Mouse (Mus musculus) spleen, adult 2 months (tissue): ENCODE measurements around the gene Dmrta2. TPM values are rescaled to one million over a fixed set of nuclear protein-coding genes. Genes with fewer than 3 reads are reported as not detected.

Source experiments
- DNase-seq, 2 experiments: peaks; one replicate each; pipeline versions ENCODE4 v3.0.0 to v3.0.0-alpha.2; 2012 to 2021; ENCODE audit warnings: low spot score in 2 of 2, low read depth in 1 of 2
- H3K27ac ChIP-seq: fragments of 200-500 bp; 2 replicates; pipeline ENCODE4 v1.5.1; 2012; ENCODE audit warnings: low read length, inconsistent platforms; ENCODE audit not compliant: insufficient read depth
- H3K27me3 ChIP-seq: fragments of 200-500 bp; 2 replicates; pipeline ENCODE4 v1.6.1; 2012; ENCODE audit warnings: mild to moderate bottlenecking, moderate library complexity, low read length, inconsistent platforms; ENCODE audit not compliant: control insufficient read depth, insufficient read depth
- H3K36me3 ChIP-seq: fragments of 200-500 bp; 2 replicates; pipeline ENCODE4 v1.6.1; 2012; ENCODE audit warnings: mild to moderate bottlenecking, low read length, inconsistent platforms; ENCODE audit not compliant: control insufficient read depth, insufficient read depth
- H3K4me1 ChIP-seq: fragments of 200-500 bp; 2 replicates; pipeline ENCODE4 v1.6.1; 2011; ENCODE audit warnings: inconsistent platforms; ENCODE audit not compliant: control insufficient read depth, insufficient read depth, insufficient read length
- H3K4me3 ChIP-seq: fragments of 200-500 bp; 2 replicates; pipeline ENCODE4 v1.5.1; 2011; ENCODE audit warnings: mild to moderate bottlenecking, inconsistent platforms; ENCODE audit not compliant: insufficient read depth, insufficient read length; ENCODE audit errors: extremely low read depth
- CTCF ChIP-seq: fragments of 200-500 bp; IDR thresholded peaks from 2 replicates; pipeline ENCODE4 v1.5.1; 2011; ENCODE audit warnings: mild to moderate bottlenecking, inconsistent platforms; ENCODE audit not compliant: insufficient read depth, insufficient read length, insufficient replicate concordance; ENCODE audit errors: extremely low read depth
- POLR2A ChIP-seq: fragments of 200-500 bp; IDR thresholded peaks from 2 replicates; pipeline ENCODE4 v1.6.1; 2011; ENCODE audit warnings: low read depth, low read length, inconsistent platforms
- WGBS: fragments of 180-500 bp; shearing (Covaris S2); methylation state at CpG from one replicate; pipeline ENCODE4 v1.1.7; 2018; 5-methylcytosine and 5-hydroxymethylcytosine counted together
- polyA plus RNA-seq: library from polyadenylated mRNA; depleted of rRNA; stranded (reverse); fragments of >200 nt; gene quantifications from 2 replicates; pipeline ENCODE4 v1.2.3, GENCODE M21; 2012

Gene Dmrta2
- polyA plus RNA-seq, 1 experiment: 0.22 TPM

GRCm38 (mm10) chr4:109979461-109980320, 1.8 kb downstream of the Dmrta2 start:
- Histone ChIP-seq H3K4me1 (peaks cover 11% of the 10 kb centered on the region), H3K4me3 (no peak overlapping the region), H3K36me3 (no peaks in the 10 kb centered on the region), H3K27me3 (peaks cover 61% of the 10 kb centered on the region), H3K27ac (no peak overlapping the region)
- WGBS: 4% methylated on average over 66 of the region's 66 CpGs
- no peak for TF ChIP-seq CTCF
- TF ChIP-seq POLR2A: no peak
- DNase-seq: no peak

- WGBS: 11% methylated on average over 29 of the region's 29 CpGs
- no peak overlapping the region for H3K4me3 ChIP-seq
- H3K27ac ChIP-seq: no peak overlapping the region
- no peaks in the 10 kb centered on the region for H3K36me3 ChIP-seq
- TF ChIP-seq POLR2A (no peak), CTCF (no peak)
- DNase-seq: no peak
- H3K4me1 ChIP-seq: peaks cover 11% of the 10 kb centered on the region
- peaks cover 62% of the 10 kb centered on the region for H3K27me3 ChIP-seq
These were observed 2.6 kb downstream of the Dmrta2 start for GRCm38 (mm10) chr4:109980321-109981082.

- H3K4me1 ChIP-seq: peaks cover 11% of the 10 kb centered on the region
- peak overlapping the region; percentile 14; the same call in 1 of the 2 replicates for H3K4me3 ChIP-seq
- peaks cover 59% of the 10 kb centered on the region for H3K27me3 ChIP-seq
- H3K36me3 ChIP-seq: no peaks in the 10 kb centered on the region
- TF ChIP-seq CTCF: no peak
- TF ChIP-seq POLR2A: no peak
- no peak overlapping the region for H3K27ac ChIP-seq
- DNase-seq: no peak
- WGBS: 4% methylated on average over 37 of the region's 37 CpGs
These were observed 3.4 kb downstream of the Dmrta2 start for GRCm38 (mm10) chr4:109981083-109981870.

- Histone ChIP-seq H3K27ac (no peak overlapping the region), H3K4me1 (peaks cover 11% of the 10 kb centered on the region), H3K4me3 (peak overlapping the region; percentile 14; the same call in 1 of the 2 replicates), H3K36me3 (no peaks in the 10 kb centered on the region), H3K27me3 (peaks cover 52% of the 10 kb centered on the region)
- no peak for DNase-seq
- 4% methylated on average over 99 of the region's 99 CpGs for WGBS
- TF ChIP-seq CTCF (no peak), POLR2A (no peak)
These were observed 4.2 kb downstream of the Dmrta2 start for GRCm38 (mm10) chr4:109981871-109982680.

- WGBS: 7% methylated on average over 30 of the region's 30 CpGs
- TF ChIP-seq POLR2A: no peak
- no peak for TF ChIP-seq CTCF
- DNase-seq: no peak
- Histone ChIP-seq H3K4me3 (peak overlapping the region; percentile 4; the same call in 1 of the 2 replicates), H3K36me3 (no peaks in the 10 kb centered on the region), H3K27me3 (peaks cover 50% of the 10 kb centered on the region), H3K4me1 (peaks cover 11% of the 10 kb centered on the region), H3K27ac (no peak overlapping the region)
These were observed 4.9 kb downstream of the Dmrta2 start for GRCm38 (mm10) chr4:109982681-109983265.
